Mouse (Mus musculus) liver, embryonic 16.5 days (tissue): Measurements from ENCODE around the gene Pdzd4. TPM values are rescaled to one million over a fixed set of nuclear protein-coding genes. Genes with fewer than 3 reads are reported as not detected.

Source experiments
- ATAC-seq: fragments of 200-750 bp; cut with Nextera tagmentation; 2 replicates; pipeline ENCODE4 v1.8.0; 2017; ENCODE audit warnings: low read depth, mild to moderate bottlenecking, moderate number of reproducible peaks, moderate library complexity
- H3K27ac ChIP-seq: fragments of 300-500 bp; sonication (generic); 2 replicates; pipeline ENCODE4 v1.5.1; 2014; ENCODE audit warnings: mild to moderate bottlenecking, low read length
- H3K27me3 ChIP-seq: fragments of 300-500 bp; sonication (generic); 2 replicates; pipeline ENCODE4 v1.6.1; 2014; ENCODE audit warnings: low read depth, low read length, mixed read lengths; ENCODE audit not compliant: control insufficient read depth, insufficient read depth
- H3K36me3 ChIP-seq: fragments of 300-500 bp; sonication (generic); 2 replicates; pipeline ENCODE4 v1.6.1; 2014; ENCODE audit warnings: mild to moderate bottlenecking; ENCODE audit not compliant: control insufficient read depth, insufficient read depth
- H3K4me1 ChIP-seq: fragments of 300-500 bp; sonication (generic); 2 replicates; pipeline ENCODE4 v1.6.1; 2014; ENCODE audit warnings: low read depth, low read length, mixed read lengths; ENCODE audit not compliant: control insufficient read depth
- H3K4me2 ChIP-seq: fragments of 300-500 bp; sonication (generic); 2 replicates; pipeline ENCODE4 v1.6.1; 2014; ENCODE audit warnings: low read depth, low read length, mixed read lengths
- H3K4me3 ChIP-seq: fragments of 300-500 bp; sonication (generic); 2 replicates; pipeline ENCODE4 v1.5.1; 2014; ENCODE audit warnings: low read depth, mild to moderate bottlenecking, low read length
- H3K9ac ChIP-seq: fragments of 300-500 bp; sonication (generic); 2 replicates; pipeline ENCODE4 v1.6.1; 2014; ENCODE audit warnings: low read depth, low read length
- H3K9me3 ChIP-seq: fragments of 300-500 bp; sonication (generic); replicated peaks from 2 replicates; pipeline ENCODE4 v1.6.1; 2016; ENCODE audit warnings: low read length; ENCODE audit not compliant: control insufficient read depth
- WGBS: fragments of 180-500 bp; shearing (Covaris S2); extraction: QIAGEN DNeasy Blood & Tissue Kit; methylation state at CpG from one replicate; pipeline ENCODE4 v1.1.7; 2014; ENCODE audit not compliant: insufficient replicate concordance; 5-methylcytosine and 5-hydroxymethylcytosine counted together
- polyA plus RNA-seq: library from polyadenylated mRNA; unstranded; fragments of >200 nt; fragmentation: Nextera tagmentation; extraction: Ambion mirVana; gene quantifications from 2 replicates; pipeline ENCODE4 v1.2.1, GENCODE M21; 2015

Pdzd4 gene
- polyA plus RNA-seq, 1 experiment from 2014 or later: 0.08 TPM

DNA sequence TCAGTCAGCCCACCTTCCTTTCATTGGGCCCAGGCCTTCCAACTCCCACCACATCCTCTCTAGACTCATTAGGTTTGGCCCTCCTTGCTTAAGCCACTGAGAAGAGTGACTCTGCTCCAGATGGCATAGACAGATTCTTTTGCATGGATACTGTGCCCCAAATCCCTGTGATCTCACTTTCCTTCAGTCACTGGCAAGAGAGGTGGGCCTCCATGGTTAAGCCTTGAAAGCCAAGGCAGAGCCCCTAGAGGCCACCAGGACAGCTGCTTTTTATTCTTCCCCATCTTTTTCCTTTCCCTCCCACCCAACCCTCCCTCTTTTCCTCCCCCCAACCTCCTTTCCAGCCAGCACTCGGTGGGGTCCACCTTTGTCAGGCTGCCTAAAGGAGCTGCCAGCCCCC is 31.3 kb downstream of the Pdzd4 start:
- no peaks in the 10 kb centered on the region; the same call in 1 of the 2 replicates for H3K36me3 ChIP-seq
- WGBS: 13% methylated on average over 1 of the region's 1 CpGs
- no peak overlapping the region for H3K4me3 ChIP-seq
- H3K4me2 ChIP-seq: no peak overlapping the region
- no peaks in the 10 kb centered on the region for H3K27me3 ChIP-seq
- no peak overlapping the region for H3K9ac ChIP-seq
- H3K4me1 ChIP-seq: no peaks in the 10 kb centered on the region; the same call in none of the 2 replicates
- no peak overlapping the region for H3K27ac ChIP-seq
- no peak for ATAC-seq
- no peaks in the 10 kb centered on the region for H3K9me3 ChIP-seq

- H3K4me2 ChIP-seq: no peak overlapping the region
- no peaks in the 10 kb centered on the region for H3K27me3 ChIP-seq
- no peaks in the 10 kb centered on the region; the same call in 1 of the 2 replicates for H3K36me3 ChIP-seq
- no peaks in the 10 kb centered on the region for H3K9me3 ChIP-seq
- ATAC-seq: no peak
- no peak overlapping the region for H3K27ac ChIP-seq
- H3K9ac ChIP-seq: no peak overlapping the region
- no peak overlapping the region for H3K4me3 ChIP-seq
- H3K4me1 ChIP-seq: no peaks in the 10 kb centered on the region; the same call in none of the 2 replicates
Measured at GRCm38 (mm10) chrX:73793039-73793438, 31.7 kb downstream of the Pdzd4 start.

DNA sequence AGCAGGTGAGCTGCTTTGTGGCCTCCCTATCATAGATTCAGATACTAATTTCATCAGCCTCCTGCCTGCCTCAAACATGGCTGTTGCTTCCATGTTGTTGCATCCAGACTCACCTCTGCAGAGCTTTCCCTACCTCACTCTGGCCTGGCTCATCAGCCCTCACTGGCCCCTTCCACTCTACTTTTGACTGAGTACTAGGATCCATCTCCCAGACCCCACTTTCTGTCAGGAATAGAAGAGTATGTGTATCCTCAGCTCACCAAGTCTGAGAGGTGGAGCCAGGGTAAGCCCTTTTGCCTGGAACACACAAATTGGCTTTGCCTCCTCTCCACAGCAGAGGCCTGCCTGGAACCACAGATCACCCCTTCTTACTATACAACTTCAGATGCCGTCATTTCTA is 36.3 kb downstream of the Pdzd4 start:
- Histone ChIP-seq H3K9me3 (no peaks in the 10 kb centered on the region), H3K4me2 (peak overlapping the region; percentile 69), H3K9ac (peak overlapping the region; percentile 80), H3K4me1 (peaks cover 3% of the 10 kb centered on the region), H3K27ac (no peak overlapping the region), H3K4me3 (peak overlapping the region; percentile 74), H3K27me3 (no peaks in the 10 kb centered on the region), H3K36me3 (no peaks in the 10 kb centered on the region; the same call in 1 of the 2 replicates)
- WGBS: 72% methylated on average over 1 of the region's 1 CpGs
- no peak for ATAC-seq

DNA sequence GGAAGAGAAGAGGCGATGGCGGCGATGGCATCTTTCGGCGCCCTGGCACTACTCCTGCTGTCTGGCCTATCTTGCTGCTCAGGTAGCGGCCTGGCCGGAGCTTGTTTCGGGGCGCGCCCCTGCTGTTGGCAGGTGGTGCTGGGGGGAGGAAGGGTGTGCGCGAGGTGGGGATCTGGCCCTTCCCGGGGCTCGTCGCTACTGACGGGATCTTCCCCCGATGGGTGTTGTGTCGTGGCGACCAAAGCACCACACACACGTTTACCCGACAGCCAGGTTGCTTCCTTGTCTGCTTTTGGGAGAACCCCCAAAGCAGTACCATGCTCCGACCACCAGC is 37.6 kb downstream of the Pdzd4 start:
- H3K27me3 ChIP-seq: no peaks in the 10 kb centered on the region
- no peaks in the 10 kb centered on the region; the same call in 1 of the 2 replicates for H3K36me3 ChIP-seq
- H3K9me3 ChIP-seq: no peaks in the 10 kb centered on the region
- H3K27ac ChIP-seq: peak overlapping the region; percentile 90
- peaks cover 3% of the 10 kb centered on the region for H3K4me1 ChIP-seq
- peak; percentile 10 for ATAC-seq
- 22% methylated on average over 21 of the region's 22 CpGs for WGBS
- H3K4me3 ChIP-seq: peak overlapping the region; percentile 74
- peak overlapping the region; percentile 69 for H3K4me2 ChIP-seq
- peak overlapping the region; percentile 80 for H3K9ac ChIP-seq

DNA sequence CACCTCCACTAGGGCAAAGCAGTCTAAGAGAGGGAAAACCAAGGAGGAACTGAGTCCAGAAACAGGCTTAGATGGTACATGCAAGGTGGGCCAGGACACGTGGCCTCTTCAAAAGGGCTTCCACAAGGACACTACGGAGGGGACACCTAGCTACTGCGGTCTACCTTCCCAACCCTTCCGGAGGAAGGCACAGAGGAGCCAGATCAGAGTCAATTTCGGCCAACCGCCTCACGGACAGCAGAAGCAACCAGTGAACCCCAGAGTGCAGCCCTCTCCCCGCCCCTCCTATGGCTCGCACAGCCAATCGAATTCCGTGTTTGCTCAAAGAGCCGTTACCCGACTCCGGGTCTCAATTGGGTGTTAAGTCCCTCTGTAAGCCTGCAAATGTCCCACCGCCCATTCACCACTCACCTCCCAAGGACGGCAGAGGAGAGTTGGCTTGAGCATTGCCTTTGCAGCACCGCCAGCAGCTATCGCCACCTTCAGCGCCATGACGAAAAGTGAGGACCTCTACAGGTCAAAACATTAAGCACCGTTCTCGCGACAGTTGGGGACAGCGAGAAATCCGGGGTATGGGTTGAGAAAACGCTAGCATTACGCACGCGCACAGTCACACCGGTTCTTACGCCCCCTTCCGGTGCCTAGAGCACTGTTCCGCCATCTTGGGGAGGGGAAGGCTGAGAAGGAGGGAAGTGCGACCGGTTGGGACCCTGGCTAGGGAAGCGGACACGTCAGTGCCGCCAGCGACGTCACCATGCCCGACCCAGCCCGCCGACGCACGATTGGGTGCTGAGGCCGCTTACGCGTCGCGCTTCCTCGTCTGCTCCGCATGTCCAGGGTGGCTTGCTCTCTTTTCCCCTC is 38.2 kb downstream of the Pdzd4 start, which contains the start of the genes Idh3g and Ssr4:
Idh3g (minus strand) TSS at position 534 of the 861 bp plus-strand sequence.
Ssr4 (plus strand) TSS at position 665 of the 861 bp plus-strand sequence.
- no peaks in the 10 kb centered on the region; the same call in 1 of the 2 replicates for H3K36me3 ChIP-seq
- H3K9me3 ChIP-seq: no peaks in the 10 kb centered on the region
- peak within 1 kb of the TSS; percentile 74 for H3K4me3 ChIP-seq
- WGBS: 14% methylated on average over 49 of the region's 52 CpGs
- peak within 1 kb of the TSS; percentile 69 for H3K4me2 ChIP-seq
- H3K27ac ChIP-seq: peak within 1 kb of the TSS; percentile 90
- ATAC-seq: peak; percentile 91
- peaks cover 3% of the 10 kb centered on the region for H3K4me1 ChIP-seq
- no peaks in the 10 kb centered on the region for H3K27me3 ChIP-seq
- peak within 1 kb of the TSS; percentile 80 for H3K9ac ChIP-seq

DNA sequence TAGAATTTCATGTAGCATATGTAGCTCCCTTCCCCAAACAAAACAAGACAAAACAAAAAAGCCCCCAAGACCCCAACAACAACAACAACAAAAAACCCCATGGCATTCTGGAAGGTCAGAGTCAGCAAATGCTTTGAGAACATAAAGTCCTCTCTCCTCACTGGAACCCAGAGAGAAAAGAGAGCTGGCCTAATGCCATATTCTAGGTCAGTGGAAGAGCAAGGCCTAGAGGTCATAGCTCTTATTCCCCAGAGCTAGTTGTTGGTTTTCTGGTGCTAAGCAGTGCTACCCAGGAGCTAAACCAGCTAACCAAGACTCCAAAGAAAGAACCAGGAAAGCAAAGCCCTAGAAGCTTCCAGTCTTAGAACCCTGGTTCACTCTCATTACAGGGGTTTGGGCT is 39.1 kb downstream of the Pdzd4 start:
- Histone ChIP-seq H3K9me3 (no peaks in the 10 kb centered on the region), H3K4me1 (peaks cover 3% of the 10 kb centered on the region), H3K4me2 (peak overlapping the region; percentile 69), H3K36me3 (peaks cover 1% of the 10 kb centered on the region), H3K27me3 (no peaks in the 10 kb centered on the region), H3K27ac (peak overlapping the region; percentile 90), H3K9ac (peak overlapping the region; percentile 80), H3K4me3 (peak overlapping the region; percentile 74)
- no peak for ATAC-seq

DNA sequence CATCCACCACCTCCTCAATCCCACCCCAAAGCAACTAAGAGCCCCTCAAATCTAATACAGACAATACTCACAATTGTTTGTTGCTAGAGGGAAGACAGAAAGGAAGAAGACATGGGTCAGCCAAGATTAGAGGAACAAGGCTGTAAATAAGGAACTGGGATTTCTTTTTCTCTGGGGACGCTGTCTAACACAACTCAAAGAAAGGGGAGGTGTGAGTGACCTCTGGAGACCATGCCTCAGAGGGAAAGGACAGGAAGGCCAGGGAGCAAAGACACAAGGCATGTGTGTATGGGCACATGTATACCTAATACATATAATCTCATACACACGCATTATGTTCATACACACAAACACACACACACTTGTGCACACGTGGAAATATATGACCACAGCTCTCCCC is 42.5 kb downstream of the Pdzd4 start:
- no peak for ATAC-seq
- Histone ChIP-seq H3K27ac (no peak overlapping the region), H3K4me2 (no peak overlapping the region), H3K4me1 (peaks cover 3% of the 10 kb centered on the region), H3K27me3 (no peaks in the 10 kb centered on the region), H3K4me3 (no peak overlapping the region), H3K36me3 (peaks cover 14% of the 10 kb centered on the region), H3K9me3 (no peaks in the 10 kb centered on the region), H3K9ac (no peak overlapping the region)
- WGBS: 76% methylated on average over 3 of the region's 3 CpGs

DNA sequence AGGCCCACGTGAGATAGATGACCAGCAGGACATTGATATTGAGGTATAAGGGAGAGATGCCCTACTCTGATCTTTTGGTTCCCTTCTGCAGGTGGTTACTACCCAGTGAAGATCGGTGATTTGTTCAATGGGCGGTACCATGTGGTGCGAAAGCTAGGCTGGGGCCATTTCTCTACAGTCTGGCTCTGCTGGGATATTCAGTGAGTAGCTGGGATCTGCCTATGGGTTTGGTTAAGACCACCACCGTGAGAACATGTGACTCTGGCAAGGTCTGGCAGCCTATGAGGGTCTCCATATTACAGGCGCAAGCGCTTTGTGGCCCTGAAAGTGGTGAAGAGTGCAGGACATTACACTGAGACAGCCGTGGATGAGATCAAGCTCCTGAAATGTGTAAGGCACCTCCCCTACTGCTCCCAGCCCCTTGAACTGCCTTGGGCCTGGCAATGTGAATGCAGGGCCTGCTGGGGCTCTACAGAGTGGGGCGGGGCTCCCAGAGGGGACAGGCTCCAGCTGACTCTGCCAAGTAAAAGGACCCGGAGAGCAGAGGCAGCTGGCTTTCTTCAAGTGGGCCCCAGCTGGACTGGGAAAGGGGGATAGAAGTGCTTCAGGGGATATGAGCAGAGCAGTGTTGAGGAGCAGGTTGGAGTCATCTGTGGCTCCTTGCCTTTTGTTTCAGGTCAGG is 49.8 kb downstream of the Pdzd4 start:
- H3K4me2 ChIP-seq: no peak overlapping the region
- WGBS: 70% methylated on average over 10 of the region's 10 CpGs
- no peak for ATAC-seq

More for the DNA sequence above, 49.8 kb downstream of the Pdzd4 start:
- Histone ChIP-seq H3K4me1 (no peaks in the 10 kb centered on the region), H3K27ac (no peak overlapping the region), H3K4me3 (no peak overlapping the region), H3K9ac (no peak overlapping the region), H3K27me3 (peaks cover 2% of the 10 kb centered on the region; the same call in 1 of the 2 replicates), H3K36me3 (peaks cover 8% of the 10 kb centered on the region; the same call in 1 of the 2 replicates), H3K9me3 (no peaks in the 10 kb centered on the region)
